11 mouse cellular contexts compared by ENCODE assay signal in the genomic region with DNA sequence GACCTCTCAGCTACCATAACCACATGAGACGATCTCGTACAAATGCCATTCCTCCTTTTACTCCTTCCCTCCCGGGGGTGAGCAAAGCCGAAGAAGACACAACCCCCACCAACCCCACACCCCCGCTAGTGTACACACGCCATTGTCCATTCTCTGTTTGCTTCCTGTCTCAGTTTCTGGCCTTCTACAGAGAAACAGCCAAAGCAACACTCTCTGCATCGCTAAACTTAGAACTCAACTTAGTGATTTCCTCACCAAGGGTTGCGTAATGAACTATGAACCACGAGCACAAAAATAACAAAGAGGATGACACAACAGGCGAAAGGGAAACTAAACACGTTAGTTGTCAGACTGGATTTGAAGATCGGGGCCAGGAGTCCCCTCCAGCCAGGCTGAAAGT. TPM values are rescaled to one million over a fixed set of nuclear protein-coding genes. Genes with fewer than 3 reads are reported as not detected.
A peak's percentile ranks its signal among the peaks of the same experiment; 100 is the strongest.
DNase-seq lines count a peak whose midpoint lies in the region; ATAC-seq and TF ChIP-seq lines count a peak whose summit lies in the region.
"Had no signal": no experiment of that assay in that cellular context is flagged by ENCODE, and none has a peak within 500 bp of the region (broad histone marks: within the 10 kb centered on the region; RNA-seq: fewer than 3 reads in every experiment).

No protein-coding gene starts in this region.

- no peak for TF ChIP-seq CTCF in midbrain, postnatal 0 days (IDR thresholded peaks at IDR 0.05)
- TF ChIP-seq CTCF in cerebellum, adult 2 months (IDR thresholded peaks at IDR 0.05; ENCODE audit: borderline replicate concordance, insufficient read depth, low read depth, low read length), result no peak

- no peaks in the 10 kb centered on the region for H3K36me3 ChIP-seq in midbrain, postnatal 0 days (ENCODE audit: insufficient read depth, low read length)
- no peaks in the 10 kb centered on the region for H3K36me3 ChIP-seq in midbrain, embryonic 15.5 days (replicated peaks)
- H3K36me3 ChIP-seq in liver, embryonic 15.5 days (replicated peaks), result no peaks in the 10 kb centered on the region
- H3K36me3 ChIP-seq in stomach, embryonic 16.5 days (ENCODE audit: control insufficient read depth, insufficient read depth, low read length), result no peaks in the 10 kb centered on the region
- H3K36me3 ChIP-seq: limb, embryonic 13.5 days had no signal

- ATAC-seq in midbrain, postnatal 0 days (ENCODE audit: low FRiP score), result no peak
- ATAC-seq in midbrain, embryonic 15.5 days (replicated peaks), result no peak
- ATAC-seq in liver, embryonic 15.5 days (ENCODE audit: insufficient read depth), result 0 out of 2 replicates have a peak, but pooled peaks have one; percentile 9
- ATAC-seq in stomach, embryonic 16.5 days (ENCODE audit: insufficient read depth, low FRiP score), result no peak

- no peak overlapping the region for H3K27ac ChIP-seq in midbrain, postnatal 0 days (ENCODE audit: low read depth, low read length)
- no peak overlapping the region for H3K27ac ChIP-seq in midbrain, embryonic 15.5 days
- H3K27ac ChIP-seq in liver, embryonic 15.5 days (replicated peaks), result peak overlapping the region; percentile 77
- H3K27ac ChIP-seq in stomach, embryonic 16.5 days (ENCODE audit: low read length), result peak overlapping the region; percentile 43; the same call in 1 of the 2 replicates
- H3K27ac ChIP-seq in cerebellum, adult 2 months (ENCODE audit: insufficient read depth, low read length), result no peak overlapping the region
- H3K27ac ChIP-seq: limb, embryonic 13.5 days had no signal

- WGBS in midbrain, postnatal 0 days, result 75% methylated on average over 12 of the region's 12 CpGs
- WGBS in midbrain, embryonic 15.5 days, result 77% methylated on average over 12 of the region's 12 CpGs
- WGBS in liver, embryonic 15.5 days (ENCODE audit: insufficient replicate concordance), result 17% methylated on average over 12 of the region's 12 CpGs
- WGBS in stomach, embryonic 16.5 days, result 49% methylated on average over 12 of the region's 12 CpGs
- 85% methylated on average over 12 of the region's 12 CpGs for WGBS in cerebellum, adult 2 months

- H3K4me2 ChIP-seq in midbrain, postnatal 0 days (ENCODE audit: low read depth, low read length, poor library complexity, severe bottlenecking), result no peak overlapping the region
- H3K4me2 ChIP-seq in midbrain, embryonic 15.5 days, result no peak overlapping the region
- H3K4me2 ChIP-seq in liver, embryonic 15.5 days, result peak overlapping the region; percentile 39
- peak overlapping the region; percentile 22 for H3K4me2 ChIP-seq in stomach, embryonic 16.5 days (ENCODE audit: low read depth, low read length)
- H3K4me2 ChIP-seq: limb, embryonic 13.5 days had no signal

- peak; percentile 4 for DNase-seq in midbrain, postnatal 0 days (ENCODE audit: low spot score)
- peak; percentile 68 for DNase-seq in fibroblast of lung, adult 2 months (ENCODE audit: low read depth)
- no peak for DNase-seq in cerebellum, adult 2 months
- no peak for DNase-seq in right cerebral cortex, postnatal 10 days (ENCODE audit: low spot score in 2 of 2)
- DNase-seq in right cerebral cortex, adult 18-20 months, result no peak
- DNase-seq: cerebellum, postnatal 25 days had no signal

- no peaks in the 10 kb centered on the region for H3K9me3 ChIP-seq in midbrain, postnatal 0 days (ENCODE audit: low read length)
- H3K9me3 ChIP-seq in midbrain, embryonic 15.5 days, result no peaks in the 10 kb centered on the region
- H3K9me3 ChIP-seq in liver, embryonic 15.5 days (replicated peaks), result no peaks in the 10 kb centered on the region
- H3K9me3 ChIP-seq in stomach, embryonic 16.5 days (replicated peaks; ENCODE audit: control insufficient read depth, low read length), result no peaks in the 10 kb centered on the region
- H3K9me3 ChIP-seq: limb, embryonic 13.5 days had no signal

- no peaks in the 10 kb centered on the region for H3K27me3 ChIP-seq in midbrain, postnatal 0 days (ENCODE audit: insufficient read depth, low read length)
- no peaks in the 10 kb centered on the region for H3K27me3 ChIP-seq in midbrain, embryonic 15.5 days (replicated peaks)
- no peaks in the 10 kb centered on the region for H3K27me3 ChIP-seq in liver, embryonic 15.5 days
- H3K27me3 ChIP-seq in stomach, embryonic 16.5 days (ENCODE audit: control insufficient read depth, insufficient read depth, low read length), result no peaks in the 10 kb centered on the region
- H3K27me3 ChIP-seq in cerebellum, adult 2 months (ENCODE audit: control insufficient read depth, insufficient read depth, low read length), result no peaks in the 10 kb centered on the region
- H3K27me3 ChIP-seq: limb, embryonic 13.5 days had no signal

- no peaks in the 10 kb centered on the region for H3K4me1 ChIP-seq in midbrain, postnatal 0 days (ENCODE audit: insufficient read depth, low read length)
- no peaks in the 10 kb centered on the region for H3K4me1 ChIP-seq in midbrain, embryonic 15.5 days
- peaks cover 33% of the 10 kb centered on the region for H3K4me1 ChIP-seq in liver, embryonic 15.5 days (replicated peaks)
- H3K4me1 ChIP-seq in stomach, embryonic 16.5 days (ENCODE audit: control insufficient read depth, insufficient read depth, low read length), result 0 out of 2 replicates have a peak, but pooled peaks cover 4% of the 10 kb centered on the region
- 0 out of 2 replicates have a peak, but pooled peaks cover 2% of the 10 kb centered on the region for H3K4me1 ChIP-seq in cerebellum, adult 2 months (ENCODE audit: control insufficient read depth, insufficient read depth, low read length)
- H3K4me1 ChIP-seq: limb, embryonic 13.5 days had no signal

- no peak for TF ChIP-seq POLR2A in cerebellum, adult 2 months (IDR thresholded peaks at IDR 0.05; ENCODE audit: borderline replicate concordance, insufficient read depth, low read length)

- no peak overlapping the region for H3K4me3 ChIP-seq in midbrain, postnatal 0 days (ENCODE audit: low read depth, low read length)
- no peak overlapping the region for H3K4me3 ChIP-seq in midbrain, embryonic 15.5 days
- peak overlapping the region; percentile 28 for H3K4me3 ChIP-seq in liver, embryonic 15.5 days (replicated peaks)
- no peak overlapping the region for H3K4me3 ChIP-seq in stomach, embryonic 16.5 days (replicated peaks; ENCODE audit: low read length)
- H3K4me3 ChIP-seq in cerebellum, adult 2 months (replicated peaks; ENCODE audit: insufficient read depth, low read depth, low read length), result no peak overlapping the region
- H3K4me3 ChIP-seq: limb, embryonic 13.5 days had no signal

- H3K9ac ChIP-seq in midbrain, postnatal 0 days (replicated peaks; ENCODE audit: low read length, poor library complexity, severe bottlenecking), result no peak overlapping the region
- H3K9ac ChIP-seq in midbrain, embryonic 15.5 days, result no peak overlapping the region
- no peak overlapping the region for H3K9ac ChIP-seq in liver, embryonic 15.5 days
- H3K9ac ChIP-seq in stomach, embryonic 16.5 days (ENCODE audit: low read length), result no peak overlapping the region
- H3K9ac ChIP-seq: limb, embryonic 13.5 days had no signal

RNA-seq across cellular contexts. Expression of gene Ifnb1, which starts 14.8 kb away (rescaled TPM):
- total RNA-seq in midbrain, postnatal 0 days (2014; rRNA removed), result not detected in 2 replicates
- not detected in 2 replicates for polyA plus RNA-seq in midbrain, postnatal 0 days (2015; fragmentation: Nextera tagmentation; extraction: Ambion mirVana)
- not detected in 2 replicates for polyA plus RNA-seq in midbrain, embryonic 15.5 days (2015; fragmentation: Nextera tagmentation; extraction: Ambion mirVana)
- not detected in 2 replicates for polyA plus RNA-seq in liver, embryonic 15.5 days (2015; fragmentation: Nextera tagmentation; extraction: Ambion mirVana)
- not detected in 2 replicates for polyA plus RNA-seq in stomach, embryonic 16.5 days (2015; fragmentation: Nextera tagmentation; extraction: Ambion mirVana)
- not detected in 2 replicates for polyA plus RNA-seq in cerebellum, adult 2 months (2012; rRNA removed)
- polyA plus RNA-seq: limb, embryonic 13.5 days; stomach, embryonic 14.5 days had no signal

RNA-seq across cellular contexts. Expression of gene Ifna15, which starts 20.7 kb away (rescaled TPM):
- total RNA-seq in midbrain, postnatal 0 days (2014; rRNA removed), result not detected in 2 replicates
- polyA plus RNA-seq in midbrain, postnatal 0 days (2015; fragmentation: Nextera tagmentation; extraction: Ambion mirVana), result not detected in 2 replicates
- not detected in 2 replicates for polyA plus RNA-seq in midbrain, embryonic 15.5 days (2015; fragmentation: Nextera tagmentation; extraction: Ambion mirVana)
- not detected in 2 replicates for polyA plus RNA-seq in liver, embryonic 15.5 days (2015; fragmentation: Nextera tagmentation; extraction: Ambion mirVana)
- not detected in 2 replicates for polyA plus RNA-seq in stomach, embryonic 16.5 days (2015; fragmentation: Nextera tagmentation; extraction: Ambion mirVana)
- polyA plus RNA-seq in cerebellum, adult 2 months (2012; rRNA removed), result not detected in 2 replicates
- polyA plus RNA-seq: limb, embryonic 13.5 days; stomach, embryonic 14.5 days had no signal

RNA-seq across cellular contexts. Expression of gene Ifna14, which starts 34.3 kb away (rescaled TPM):
- total RNA-seq in midbrain, postnatal 0 days (2014; rRNA removed), result not detected in 2 replicates
- not detected in 2 replicates for polyA plus RNA-seq in midbrain, postnatal 0 days (2015; fragmentation: Nextera tagmentation; extraction: Ambion mirVana)
- polyA plus RNA-seq in midbrain, embryonic 15.5 days (2015; fragmentation: Nextera tagmentation; extraction: Ambion mirVana), result not detected in 2 replicates
- polyA plus RNA-seq in liver, embryonic 15.5 days (2015; fragmentation: Nextera tagmentation; extraction: Ambion mirVana), result not detected in 2 replicates
- polyA plus RNA-seq in stomach, embryonic 16.5 days (2015; fragmentation: Nextera tagmentation; extraction: Ambion mirVana), result not detected in 2 replicates
- not detected in 2 replicates for polyA plus RNA-seq in cerebellum, adult 2 months (2012; rRNA removed)
- polyA plus RNA-seq: limb, embryonic 13.5 days; stomach, embryonic 14.5 days had no signal

RNA-seq across cellular contexts. Expression of gene Ifna9, which starts 54.9 kb away (rescaled TPM):
- not detected in 2 replicates for total RNA-seq in midbrain, postnatal 0 days (2014; rRNA removed)
- polyA plus RNA-seq in midbrain, postnatal 0 days (2015; fragmentation: Nextera tagmentation; extraction: Ambion mirVana), result not detected in 2 replicates
- not detected in 2 replicates for polyA plus RNA-seq in midbrain, embryonic 15.5 days (2015; fragmentation: Nextera tagmentation; extraction: Ambion mirVana)
- polyA plus RNA-seq in liver, embryonic 15.5 days (2015; fragmentation: Nextera tagmentation; extraction: Ambion mirVana), result not detected in 2 replicates
- not detected in 2 replicates for polyA plus RNA-seq in stomach, embryonic 16.5 days (2015; fragmentation: Nextera tagmentation; extraction: Ambion mirVana)
- polyA plus RNA-seq in cerebellum, adult 2 months (2012; rRNA removed), result not detected in 2 replicates
- polyA plus RNA-seq: limb, embryonic 13.5 days; stomach, embryonic 14.5 days had no signal

Comparison
In these comparisons a context has a peak if more than half of its experiments do, and no peak if none do; other contexts are left out.
1. DNase-seq: peak in midbrain, postnatal 0 days (single experiment) and fibroblast of lung, adult 2 months (single experiment); none in cerebellum, adult 2 months (0 of 2), right cerebral cortex, postnatal 10 days (0 of 2) and right cerebral cortex, adult 18-20 months (single experiment).
2. H3K27ac ChIP-seq: peak in liver, embryonic 15.5 days (single experiment) and stomach, embryonic 16.5 days (single experiment); none in midbrain, postnatal 0 days (single experiment), midbrain, embryonic 15.5 days (single experiment) and cerebellum, adult 2 months (single experiment).
3. H3K4me2 ChIP-seq: peak in liver, embryonic 15.5 days (single experiment) and stomach, embryonic 16.5 days (single experiment); none in midbrain, postnatal 0 days (single experiment) and midbrain, embryonic 15.5 days (single experiment).